Mouse (Mus musculus) kidney, postnatal 25 days (tissue): ENCODE results near the gene Prr22.
A peak's percentile ranks its signal among the peaks of the same experiment; 100 is the strongest.

Experiments used
- DNase-seq, 2 experiments: peaks; one replicate each; pipeline ENCODE4 v3.0.0; 2021; ENCODE audit warnings: mixed read lengths in 2 of 2

Gene Prr22

GRCm38 (mm10) chr17:56810245-56810644 lies 40.2 kb downstream of the Prr22 start:
- DNase-seq, result peak; percentile 88 to 93

DNA sequence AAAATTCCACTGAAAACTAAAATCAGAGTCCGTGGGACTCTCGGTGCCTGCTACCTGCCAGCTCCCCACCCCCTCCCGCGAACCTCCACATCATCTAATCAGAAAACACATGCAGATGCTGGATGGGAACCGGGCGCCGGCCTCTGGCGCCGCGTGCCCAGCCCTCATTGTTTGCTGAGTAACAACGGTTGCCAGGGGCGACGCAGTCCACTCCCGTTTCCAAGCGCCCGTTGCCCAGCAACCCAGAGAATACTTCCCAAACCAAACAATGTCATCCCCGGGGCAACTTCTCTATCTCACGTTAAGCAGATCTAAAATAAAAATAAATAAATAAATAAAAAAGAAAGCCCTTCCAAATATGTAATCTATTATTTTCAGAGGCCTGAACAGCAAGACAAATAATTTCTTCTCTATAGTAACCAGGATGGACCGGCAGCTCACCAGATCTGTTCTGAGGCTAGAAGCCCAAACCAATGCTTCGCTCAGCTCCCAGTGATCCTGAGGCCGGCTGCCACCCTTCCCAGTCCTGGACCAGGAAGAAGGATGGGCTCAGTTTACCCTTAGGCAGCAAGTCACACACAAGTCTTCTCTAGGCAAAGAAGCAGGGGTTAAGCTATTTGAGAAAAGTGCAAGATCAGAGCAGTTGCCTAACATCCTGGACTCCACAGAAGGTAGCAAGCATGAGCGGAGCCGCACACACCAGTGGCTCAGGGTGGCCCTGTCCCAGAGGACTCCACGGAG lies 44.4 kb downstream of the Prr22 start:
- peak; percentile 66 to 80 for DNase-seq

DNA sequence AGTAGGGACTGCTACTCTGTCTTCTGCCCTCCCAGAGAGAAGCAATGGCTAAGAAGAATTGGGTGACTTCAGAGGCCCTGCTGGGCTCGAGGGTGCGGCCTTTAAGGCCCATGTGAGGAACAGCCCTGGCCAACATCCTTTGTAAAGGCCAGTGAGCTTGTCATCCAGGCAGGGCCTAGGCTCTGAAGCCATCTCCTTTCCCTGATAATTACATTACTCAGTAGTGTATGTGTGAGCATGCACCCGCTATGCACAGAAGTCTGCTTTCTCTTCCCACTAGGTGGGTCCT lies 45.0 kb downstream of the Prr22 start:
- DNase-seq, result no peak

DNA sequence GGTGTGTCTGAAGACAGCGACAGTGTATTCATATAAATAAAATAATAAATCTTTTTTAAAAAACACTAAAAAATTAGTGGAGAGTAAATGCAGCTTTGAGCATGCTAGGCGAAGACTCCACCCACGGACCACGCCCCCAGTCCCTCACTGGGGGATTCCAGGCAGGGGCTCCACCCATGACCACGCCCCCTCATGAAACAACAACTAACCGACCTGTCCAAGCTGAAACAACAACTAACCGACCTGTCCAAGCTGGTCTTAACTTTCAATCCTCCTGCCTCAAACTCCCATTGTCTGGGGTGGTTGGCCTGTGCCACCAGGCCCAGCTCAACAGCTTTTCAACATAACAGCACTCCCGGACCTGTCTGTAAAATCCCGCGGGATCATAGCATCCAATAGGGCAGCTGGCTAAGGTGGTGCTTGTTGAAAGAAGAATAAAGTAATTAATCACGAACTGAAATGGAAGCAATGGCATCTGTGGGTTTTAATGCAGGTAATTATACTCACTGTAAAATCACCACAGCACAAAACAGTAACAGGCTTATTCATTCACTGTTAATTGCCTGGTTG lies 48.1 kb downstream of the Prr22 start:
- peak; percentile 27 to 61 for DNase-seq

DNA sequence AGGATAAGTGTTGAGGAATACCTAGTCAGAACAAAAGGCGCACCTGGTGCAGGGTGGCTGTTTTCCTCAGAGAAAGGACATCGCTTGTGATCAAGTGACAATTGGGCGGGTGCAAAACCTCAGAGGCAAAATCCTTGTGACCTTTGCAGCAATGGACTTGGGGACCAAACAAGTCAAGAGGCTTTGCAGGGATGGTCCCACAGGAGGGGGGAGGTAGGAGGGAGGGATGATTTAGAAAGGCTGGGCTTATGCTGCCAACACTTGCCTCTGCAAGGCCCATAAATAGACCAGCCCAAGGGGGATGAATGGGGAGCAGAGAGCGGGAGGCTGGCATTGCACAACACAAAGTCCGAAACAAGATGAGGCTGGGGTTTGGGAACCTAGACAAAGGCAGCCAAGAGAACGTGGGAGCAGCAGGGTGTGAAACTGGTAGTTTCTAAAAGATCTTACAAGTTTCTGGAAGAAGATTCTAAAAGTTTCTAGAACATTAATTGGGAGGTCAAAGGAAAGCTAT lies 49.0 kb downstream of the Prr22 start:
- no peak for DNase-seq

DNA sequence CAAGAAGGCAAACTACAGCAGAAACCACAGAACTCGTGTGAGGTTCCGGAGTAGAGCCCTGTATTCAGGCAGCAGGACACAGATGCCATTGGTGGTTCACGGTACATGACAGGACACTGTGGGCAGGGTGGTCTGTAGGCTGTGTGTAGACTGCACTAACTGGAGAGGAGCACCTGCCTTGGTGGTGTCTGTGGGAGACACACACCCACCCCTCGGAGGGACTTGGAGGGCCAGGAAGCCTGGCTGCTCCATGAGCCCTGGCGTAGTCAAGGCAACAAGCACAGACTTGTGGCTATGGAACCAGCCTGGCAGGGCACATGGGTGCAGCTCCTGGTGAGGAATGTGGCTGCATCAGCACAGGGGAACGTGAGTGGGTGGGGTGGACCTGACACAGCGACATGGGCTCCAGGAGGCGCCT lies 49.7 kb downstream of the Prr22 start:
- no peak for DNase-seq
